Mouse (Mus musculus) embryonic fibroblast, embryonic 13.5 days (primary cell): Measurements from ENCODE around the gene Maz.

Experiments used
- CTCF ChIP-seq: IDR thresholded peaks from 2 replicates; pipeline ENCODE4 v1.5.1; 2011; ENCODE audit warnings: mild to moderate bottlenecking, control low read depth, low read length, moderate library complexity, borderline replicate concordance; ENCODE audit not compliant: insufficient read depth
- POLR2A ChIP-seq: IDR thresholded peaks from 2 replicates; pipeline ENCODE4 v1.6.1; 2011; ENCODE audit warnings: low read depth, mild to moderate bottlenecking, control low read depth, low read length, moderate library complexity

- TF ChIP-seq CTCF (no peak), POLR2A (no peak)
Measured at GRCm38 (mm10) chr7:127018416-127019305, 8.2 kb downstream of the Maz start.
